Mouse (Mus musculus) heart, postnatal 0 days (tissue): ENCODE results near the gene Pik3c2g.

Experiments used
- CTCF ChIP-seq: IDR thresholded peaks from 2 replicates; pipeline ENCODE4 v1.5.1; 2016; ENCODE audit warnings: antibody characterized with exemption, control low read depth, low read depth
- EP300 ChIP-seq: IDR thresholded peaks from 2 replicates; pipeline ENCODE4 v1.6.1; 2016; ENCODE audit warnings: antibody characterized with exemption, low read depth

GRCm38 (mm10) chr6:139569211-139569610, 17.8 kb upstream of the Pik3c2g start:
- TF ChIP-seq CTCF (no peak), EP300 (no peak)
